Mouse (Mus musculus): ENCODE measurements around the gene Pfkfb3. TPM values are rescaled to one million over a fixed set of nuclear protein-coding genes. Genes with fewer than 3 reads are reported as not detected.
A peak's percentile ranks its signal among the peaks of the same experiment; 100 is the strongest.

Pfkfb3 gene
- polyA plus RNA-seq, 1 experiment from 2014 or later, result 27.2 TPM

- Histone ChIP-seq H3K4me1 (replicated peaks) (no peaks in the 10 kb centered on the region), H3K4me2 (no peak overlapping the region), H3K36me3 (no peaks in the 10 kb centered on the region), H3K9ac (no peak overlapping the region), H3K27me3 (no peaks in the 10 kb centered on the region), H3K4me3 (no peak overlapping the region), H3K27ac (replicated peaks) (no peak overlapping the region), H3K9me3 (no peaks in the 10 kb centered on the region)
- ATAC-seq (ENCODE audit: low read depth), result no peak
- WGBS, result 94% methylated on average over 7 of the region's 7 CpGs
Observed at GRCm38 (mm10) chr2:11521758-11522157, 32.1 kb downstream of the Pfkfb3 start.

- H3K4me2 ChIP-seq, result no peak overlapping the region
- no peaks in the 10 kb centered on the region for H3K27me3 ChIP-seq
- no peak for ATAC-seq (ENCODE audit: low read depth)
- H3K9me3 ChIP-seq, result no peaks in the 10 kb centered on the region
- H3K9ac ChIP-seq, result no peak overlapping the region
- H3K27ac ChIP-seq (replicated peaks), result no peak overlapping the region
- H3K4me3 ChIP-seq, result no peak overlapping the region
- H3K36me3 ChIP-seq, result no peaks in the 10 kb centered on the region
- H3K4me1 ChIP-seq (replicated peaks), result no peaks in the 10 kb centered on the region
- 86% methylated on average over 9 of the region's 9 CpGs for WGBS
Observed at GRCm38 (mm10) chr2:11520786-11521185, 33.1 kb downstream of the Pfkfb3 start.

GRCm38 (mm10) chr2:11515828-11516227 is 38.0 kb downstream of the Pfkfb3 start:
- no peaks in the 10 kb centered on the region for H3K27me3 ChIP-seq
- no peak overlapping the region for H3K27ac ChIP-seq (replicated peaks)
- 89% methylated on average over 3 of the region's 3 CpGs for WGBS
- H3K36me3 ChIP-seq, result no peaks in the 10 kb centered on the region
- no peak overlapping the region for H3K4me3 ChIP-seq
- H3K4me1 ChIP-seq (replicated peaks), result no peaks in the 10 kb centered on the region
- H3K4me2 ChIP-seq, result no peak overlapping the region
- no peaks in the 10 kb centered on the region for H3K9me3 ChIP-seq
- no peak for ATAC-seq (ENCODE audit: low read depth)
- H3K9ac ChIP-seq, result no peak overlapping the region

- Histone ChIP-seq H3K9ac (no peak overlapping the region), H3K9me3 (no peaks in the 10 kb centered on the region), H3K4me3 (no peak overlapping the region), H3K27me3 (no peaks in the 10 kb centered on the region), H3K27ac (replicated peaks) (no peak overlapping the region), H3K36me3 (no peaks in the 10 kb centered on the region), H3K4me2 (no peak overlapping the region), H3K4me1 (replicated peaks) (no peaks in the 10 kb centered on the region)
- 77% methylated on average over 18 of the region's 18 CpGs for WGBS
- ATAC-seq (ENCODE audit: low read depth), result no peak
Observed at GRCm38 (mm10) chr2:11513057-11513967, 40.6 kb downstream of the Pfkfb3 start.

GRCm38 (mm10) chr2:11512127-11512526 is 41.8 kb downstream of the Pfkfb3 start:
- H3K4me1 ChIP-seq (replicated peaks), result no peaks in the 10 kb centered on the region
- no peaks in the 10 kb centered on the region for H3K36me3 ChIP-seq
- ATAC-seq (ENCODE audit: low read depth), result no peak
- H3K27ac ChIP-seq (replicated peaks), result no peak overlapping the region
- H3K27me3 ChIP-seq, result no peaks in the 10 kb centered on the region
- H3K4me2 ChIP-seq, result no peak overlapping the region
- 98% methylated on average over 1 of the region's 1 CpGs for WGBS
- H3K9ac ChIP-seq, result no peak overlapping the region
- H3K9me3 ChIP-seq, result no peaks in the 10 kb centered on the region
- no peak overlapping the region for H3K4me3 ChIP-seq

GRCm38 (mm10) chr2:11503736-11504135 is 50.1 kb downstream of the Pfkfb3 start:
- Histone ChIP-seq H3K4me2 (peak overlapping the region; percentile 90), H3K9ac (peak overlapping the region; percentile 89), H3K27ac (replicated peaks) (no peak overlapping the region), H3K4me1 (replicated peaks) (peaks cover 36% of the 10 kb centered on the region), H3K4me3 (peak overlapping the region; percentile 62), H3K9me3 (no peaks in the 10 kb centered on the region), H3K27me3 (peaks cover 15% of the 10 kb centered on the region), H3K36me3 (no peaks in the 10 kb centered on the region)
- WGBS, result 24% methylated on average over 7 of the region's 7 CpGs
- ATAC-seq (ENCODE audit: low read depth), result no peak

GRCm38 (mm10) chr2:11502901-11503431 is 50.9 kb downstream of the Pfkfb3 start:
- ATAC-seq (ENCODE audit: low read depth), result peak; percentile 59
- peaks cover 43% of the 10 kb centered on the region for H3K4me1 ChIP-seq (replicated peaks)
- under 1% methylated on average over 31 of the region's 39 CpGs for WGBS
- H3K4me2 ChIP-seq, result peak overlapping the region; percentile 90
- H3K9me3 ChIP-seq, result no peaks in the 10 kb centered on the region
- peak overlapping the region; percentile 95 for H3K27ac ChIP-seq (replicated peaks)
- peaks cover 15% of the 10 kb centered on the region for H3K27me3 ChIP-seq
- peak overlapping the region; percentile 89 for H3K9ac ChIP-seq
- peak overlapping the region; percentile 62 for H3K4me3 ChIP-seq
- 0 out of 2 replicates have a peak, but pooled peaks cover 3% of the 10 kb centered on the region for H3K36me3 ChIP-seq

- H3K27me3 ChIP-seq, result peaks cover 15% of the 10 kb centered on the region
- peak overlapping the region; percentile 95 for H3K27ac ChIP-seq (replicated peaks)
- 1% methylated on average over 15 of the region's 15 CpGs for WGBS
- 0 out of 2 replicates have a peak, but pooled peaks cover 9% of the 10 kb centered on the region for H3K36me3 ChIP-seq
- peak overlapping the region; percentile 89 for H3K9ac ChIP-seq
- H3K4me1 ChIP-seq (replicated peaks), result peaks cover 50% of the 10 kb centered on the region
- H3K4me3 ChIP-seq, result peak overlapping the region; percentile 62
- peak overlapping the region; percentile 90 for H3K4me2 ChIP-seq
- no peaks in the 10 kb centered on the region for H3K9me3 ChIP-seq
- ATAC-seq (ENCODE audit: low read depth), result peak; percentile 44
Observed at GRCm38 (mm10) chr2:11502255-11502765, 51.6 kb downstream of the Pfkfb3 start.

GRCm38 (mm10) chr2:11501301-11502254 is 52.3 kb downstream of the Pfkfb3 start:
- H3K4me3 ChIP-seq, result peak overlapping the region; percentile 62
- WGBS, result under 1% methylated on average over 76 of the region's 76 CpGs
- H3K4me2 ChIP-seq, result peak overlapping the region; percentile 90
- H3K27ac ChIP-seq (replicated peaks), result peak overlapping the region; percentile 95
- 0 out of 2 replicates have a peak, but pooled peaks cover 10% of the 10 kb centered on the region for H3K36me3 ChIP-seq
- peak overlapping the region; percentile 89 for H3K9ac ChIP-seq
- peaks cover 15% of the 10 kb centered on the region for H3K27me3 ChIP-seq
- peak; percentile 89 for ATAC-seq (ENCODE audit: low read depth)
- H3K4me1 ChIP-seq (replicated peaks), result peaks cover 57% of the 10 kb centered on the region
- no peaks in the 10 kb centered on the region for H3K9me3 ChIP-seq

GRCm38 (mm10) chr2:11500666-11501065 is 53.2 kb downstream of the Pfkfb3 start:
- Histone ChIP-seq H3K4me2 (peak overlapping the region; percentile 90), H3K27ac (replicated peaks) (peak overlapping the region; percentile 95), H3K4me1 (replicated peaks) (peaks cover 65% of the 10 kb centered on the region), H3K36me3 (0 out of 2 replicates have a peak, but pooled peaks cover 10% of the 10 kb centered on the region), H3K9me3 (no peaks in the 10 kb centered on the region), H3K9ac (peak overlapping the region; percentile 89), H3K4me3 (peak overlapping the region; percentile 62), H3K27me3 (peaks cover 15% of the 10 kb centered on the region)
- WGBS, result 7% methylated on average over 8 of the region's 8 CpGs
- ATAC-seq (ENCODE audit: low read depth), result no peak

GRCm38 (mm10) chr2:11496601-11497031 is 57.3 kb downstream of the Pfkfb3 start:
- WGBS, result 90% methylated on average over 3 of the region's 3 CpGs
- no peak overlapping the region for H3K27ac ChIP-seq (replicated peaks)
- H3K9ac ChIP-seq, result no peak overlapping the region
- no peaks in the 10 kb centered on the region for H3K27me3 ChIP-seq
- H3K9me3 ChIP-seq, result no peaks in the 10 kb centered on the region
- no peak for ATAC-seq (ENCODE audit: low read depth)
- peaks cover 65% of the 10 kb centered on the region for H3K4me1 ChIP-seq (replicated peaks)
- no peak overlapping the region for H3K4me3 ChIP-seq
- H3K36me3 ChIP-seq, result peaks cover 34% of the 10 kb centered on the region
- no peak overlapping the region for H3K4me2 ChIP-seq
